Mouse (Mus musculus) cerebral cortex, adult 2 months (tissue): Measurements from ENCODE around the gene Ssbp4.

Experiments used
- WGBS: fragments of 180-500 bp; shearing (Covaris S2); methylation state at CpG from one replicate; pipeline ENCODE4 v1.1.7; 2018; 5-methylcytosine and 5-hydroxymethylcytosine counted together

The Ssbp4 gene

DNA sequence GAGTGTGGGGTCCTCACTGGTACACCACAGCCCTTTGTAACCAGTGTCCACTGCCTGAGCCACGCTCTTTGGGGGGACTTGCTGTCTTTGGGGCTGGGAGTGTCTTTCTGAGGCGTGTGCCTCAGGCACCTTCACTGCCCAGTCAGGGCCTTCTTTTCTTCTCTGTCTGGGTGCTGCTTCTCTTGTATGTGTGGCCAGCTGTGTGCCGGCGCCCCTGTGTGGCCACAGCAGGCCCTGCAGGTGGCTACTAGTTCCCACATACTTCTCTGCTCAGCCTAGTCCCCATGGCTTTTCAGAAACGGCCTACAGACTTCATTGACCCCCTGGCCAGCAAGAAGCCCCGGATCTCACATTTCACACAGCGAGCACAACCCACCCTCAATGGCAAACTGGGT lies 23.4 kb downstream of the Ssbp4 start:
- WGBS, result 37% methylated on average over 7 of the region's 7 CpGs

DNA sequence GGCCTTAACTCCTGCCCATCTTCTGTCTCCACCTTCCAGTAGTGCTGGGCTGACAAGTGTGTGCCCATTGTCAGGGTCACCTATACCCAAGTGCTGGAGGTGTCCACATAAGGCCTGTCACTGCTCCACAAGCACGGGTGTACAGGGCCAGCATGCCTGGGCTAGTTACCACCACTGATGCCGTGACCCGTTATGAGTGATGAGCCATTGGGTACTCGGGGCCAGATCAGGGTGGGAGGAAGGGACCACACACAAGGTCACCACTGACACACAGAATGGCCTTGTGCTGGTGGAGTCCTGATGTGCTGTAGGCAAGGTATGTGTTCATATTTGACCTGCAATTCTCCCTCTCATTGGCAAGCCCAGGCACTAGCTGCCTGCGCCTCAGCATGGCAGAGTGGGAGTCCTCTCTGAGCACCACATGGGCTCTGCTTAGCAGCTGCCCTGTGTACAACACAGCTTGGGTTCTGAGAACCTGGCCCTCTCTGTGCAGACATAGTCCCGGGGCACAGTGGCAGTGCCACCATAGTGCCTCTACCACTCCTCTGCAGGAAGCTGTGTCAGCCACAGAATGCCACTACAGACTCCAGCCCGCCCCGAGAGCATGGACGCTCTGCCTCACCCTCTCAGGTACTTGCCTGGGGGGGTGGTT lies 23.9 kb downstream of the Ssbp4 start:
- 85% methylated on average over 9 of the region's 9 CpGs for WGBS

DNA sequence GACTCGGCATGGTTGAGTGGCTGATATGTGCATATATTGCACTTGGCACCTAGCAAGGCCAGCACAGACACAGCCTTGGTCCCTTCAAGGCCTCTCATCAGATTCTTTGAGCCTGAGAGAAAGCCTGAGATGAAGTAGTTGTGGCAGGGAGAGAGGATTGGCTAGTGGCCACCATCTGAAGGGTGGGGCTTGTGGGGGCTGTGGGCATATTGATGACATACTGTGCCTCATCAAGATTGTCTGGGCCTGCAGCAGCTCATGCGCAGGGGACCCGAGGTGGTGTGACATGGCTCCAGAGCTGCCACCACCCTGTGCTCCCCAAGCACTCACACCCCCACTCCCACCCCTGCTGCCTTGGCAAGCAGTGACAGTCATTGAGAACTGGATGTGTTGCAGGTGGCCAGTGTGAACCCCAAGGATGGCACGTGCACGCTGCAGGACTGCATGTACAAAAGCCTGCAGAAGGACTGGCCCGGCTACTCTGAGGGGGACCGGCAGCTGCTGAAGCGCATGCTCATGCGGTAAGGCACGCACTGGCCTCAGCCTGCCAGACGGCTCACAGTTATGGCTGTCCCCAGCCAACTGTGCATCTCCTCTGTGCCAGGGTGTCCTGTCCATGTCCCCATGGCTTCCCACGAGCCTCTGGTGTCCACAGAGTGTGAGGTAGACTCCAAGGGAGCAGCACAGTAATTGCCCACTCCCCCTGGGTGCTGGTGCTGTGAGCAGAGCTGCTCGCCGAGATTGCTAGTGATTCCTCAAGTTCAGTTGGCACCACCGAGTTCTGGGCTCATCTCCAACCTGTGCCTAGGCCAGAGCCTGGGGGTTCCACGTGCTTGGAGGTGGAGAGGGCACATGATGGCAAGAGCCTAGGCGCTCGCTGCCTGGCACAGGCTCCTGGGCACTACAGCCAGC lies 24.9 kb downstream of the Ssbp4 start:
- 50% methylated on average over 18 of the region's 18 CpGs for WGBS

DNA sequence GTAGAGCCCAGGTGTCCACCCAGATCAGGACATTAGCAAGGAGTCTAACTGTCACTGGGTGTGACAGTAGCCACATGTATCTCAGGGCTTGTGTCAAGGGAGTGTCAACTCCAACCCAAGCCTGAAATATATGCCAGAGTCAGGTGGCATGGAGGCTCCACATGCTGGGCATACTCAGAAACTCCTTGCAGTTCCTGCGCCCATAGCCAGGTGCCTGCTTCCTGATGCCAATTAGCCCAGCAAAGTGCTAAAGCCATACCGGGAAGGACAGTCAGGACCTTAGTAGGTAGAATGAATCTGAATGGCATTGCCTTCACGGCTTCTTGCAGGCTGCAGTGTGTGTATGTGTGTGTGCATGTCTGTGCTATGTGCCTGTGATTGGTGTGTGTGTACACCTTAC lies 31.5 kb downstream of the Ssbp4 start:
- 93% methylated on average over 3 of the region's 3 CpGs for WGBS

DNA sequence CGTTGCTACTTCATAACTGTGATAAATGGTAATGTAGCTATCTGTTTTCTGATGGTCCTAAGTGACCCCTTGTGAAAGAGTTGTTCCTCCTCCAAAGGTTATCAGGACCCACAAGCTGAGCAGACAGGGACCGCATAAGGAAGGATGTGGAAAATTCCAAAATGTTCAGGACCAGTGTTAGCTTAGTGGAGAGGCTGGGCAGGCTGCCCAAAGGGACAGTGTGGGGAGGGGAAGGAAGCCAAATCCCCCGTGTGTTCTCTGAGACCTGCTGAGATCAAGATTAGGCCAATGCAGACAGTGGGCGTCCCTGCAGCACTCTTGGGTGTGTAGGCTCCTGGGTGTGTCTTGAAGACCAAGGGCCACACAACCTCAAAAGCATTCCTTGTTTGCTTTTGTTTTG lies 33.8 kb downstream of the Ssbp4 start:
- 47% methylated on average over 4 of the region's 4 CpGs for WGBS

DNA sequence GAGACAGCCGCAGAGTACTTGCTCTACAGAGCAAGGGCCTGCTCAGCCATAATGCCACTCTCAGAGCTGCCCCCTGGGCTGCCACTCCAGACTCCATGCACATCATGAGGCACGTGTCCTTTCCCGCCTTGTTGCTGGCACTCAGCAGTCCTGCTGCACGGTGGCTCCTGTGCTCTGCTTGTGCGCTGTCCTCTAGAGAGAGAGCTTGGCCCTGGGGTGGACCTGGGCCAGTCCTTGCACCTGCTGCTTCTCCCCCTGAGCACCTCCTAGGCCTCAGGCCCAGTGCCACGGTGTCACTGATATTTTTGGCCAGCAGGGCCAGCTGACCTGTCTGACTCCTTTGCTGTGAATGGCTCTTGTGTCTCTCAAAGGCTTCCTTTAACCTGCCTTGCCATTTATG lies 37.7 kb downstream of the Ssbp4 start:
- WGBS, result 68% methylated on average over 6 of the region's 6 CpGs

DNA sequence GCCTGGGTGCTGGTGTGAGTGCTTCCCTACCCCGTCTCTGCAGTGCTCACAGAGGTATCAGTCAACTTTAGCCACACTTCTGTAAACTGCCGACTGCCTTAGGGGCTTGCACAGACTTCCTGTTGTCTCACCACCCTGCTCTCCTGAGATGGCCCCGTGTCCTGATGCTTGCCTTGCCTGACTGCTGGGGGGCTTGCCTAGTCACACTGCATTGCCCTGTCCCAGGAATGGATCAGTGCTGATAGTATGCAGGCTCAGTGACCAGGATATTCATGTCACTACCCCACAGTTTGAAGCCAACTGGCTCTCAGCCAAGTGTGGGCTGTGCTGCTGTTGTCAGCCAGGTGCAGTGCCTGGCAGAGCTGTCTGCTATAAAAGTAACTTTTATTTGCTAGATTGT lies 43.1 kb downstream of the Ssbp4 start:
- WGBS, result 62% methylated on average over 3 of the region's 3 CpGs

DNA sequence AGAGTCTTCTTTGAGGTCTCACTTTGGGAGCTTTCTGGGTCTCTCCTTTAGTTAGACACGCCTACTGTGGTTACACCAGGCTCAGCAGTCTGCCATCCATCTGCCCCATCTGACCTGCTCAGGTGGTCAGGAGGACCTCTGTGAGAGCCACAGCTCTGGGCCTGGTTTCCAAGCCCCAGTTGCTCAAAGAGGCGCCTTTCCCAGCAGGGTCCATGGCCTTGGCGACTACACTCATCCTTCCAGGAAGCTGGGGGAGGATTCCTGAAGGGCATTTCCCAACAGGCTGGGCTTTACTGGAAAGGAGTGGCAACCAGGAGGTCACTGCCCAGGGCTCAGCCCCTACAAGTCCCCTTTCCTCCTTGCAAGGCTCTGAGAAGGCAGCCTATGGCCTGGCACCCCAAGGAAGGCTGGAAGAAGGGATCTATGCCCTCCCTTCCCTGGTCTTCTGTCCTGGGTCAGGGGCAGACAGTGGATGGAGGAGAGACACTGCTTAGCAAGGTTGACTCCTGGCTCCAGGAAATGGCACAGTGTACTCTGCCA lies 43.9 kb downstream of the Ssbp4 start:
- WGBS, result 72% methylated on average over 3 of the region's 3 CpGs

DNA sequence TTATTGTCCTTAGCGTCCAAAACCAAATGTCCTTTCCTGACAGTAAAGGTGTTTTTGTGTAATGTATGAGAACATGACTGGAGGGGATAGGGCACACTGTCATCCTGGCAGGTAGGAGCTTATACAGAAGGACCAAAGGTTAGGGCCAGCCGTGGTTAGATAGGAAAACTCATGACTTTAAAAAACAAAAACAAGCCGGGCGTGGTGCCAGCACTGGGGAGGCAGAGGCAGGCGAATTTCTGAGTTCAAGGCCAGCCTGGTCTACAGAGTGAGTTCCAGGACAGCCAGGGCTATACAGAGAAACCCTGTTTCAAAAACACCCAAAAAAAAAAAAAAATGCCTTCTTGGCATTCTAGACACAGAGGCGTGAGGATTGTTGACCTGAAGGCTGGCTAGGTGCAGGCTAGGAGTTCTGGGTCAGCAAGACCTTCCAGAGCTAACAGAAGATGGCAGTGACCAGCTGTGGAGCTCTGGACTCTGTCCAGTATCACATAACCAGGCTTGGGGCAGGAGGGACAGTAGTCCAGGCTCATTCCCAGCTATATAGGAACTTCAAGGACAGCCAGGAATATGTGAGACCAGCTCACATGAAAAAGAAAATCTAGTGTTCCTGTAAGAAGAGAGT lies 44.8 kb downstream of the Ssbp4 start:
- 86% methylated on average over 6 of the region's 6 CpGs for WGBS

DNA sequence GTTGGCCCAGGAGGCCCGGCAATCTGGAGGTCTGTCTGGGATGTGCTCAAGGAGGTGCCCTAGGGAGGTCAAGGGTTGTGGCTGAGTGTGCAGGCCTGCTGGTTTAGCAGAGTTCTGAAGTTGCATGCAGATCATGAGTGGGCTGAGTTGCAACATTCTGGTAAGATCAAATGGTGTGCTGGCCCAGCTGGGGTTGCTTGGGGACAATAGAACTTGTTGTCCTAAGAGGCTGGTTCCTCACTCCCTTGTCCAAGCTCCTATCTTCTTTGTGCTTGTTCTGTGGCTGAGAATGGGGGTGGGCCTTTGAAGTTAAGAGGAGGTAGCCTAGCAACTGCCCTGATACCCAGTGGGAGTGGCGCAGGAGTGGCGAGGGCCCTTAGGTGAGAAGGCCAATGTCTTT lies 45.9 kb downstream of the Ssbp4 start:
- 83% methylated on average over 3 of the region's 3 CpGs for WGBS

DNA sequence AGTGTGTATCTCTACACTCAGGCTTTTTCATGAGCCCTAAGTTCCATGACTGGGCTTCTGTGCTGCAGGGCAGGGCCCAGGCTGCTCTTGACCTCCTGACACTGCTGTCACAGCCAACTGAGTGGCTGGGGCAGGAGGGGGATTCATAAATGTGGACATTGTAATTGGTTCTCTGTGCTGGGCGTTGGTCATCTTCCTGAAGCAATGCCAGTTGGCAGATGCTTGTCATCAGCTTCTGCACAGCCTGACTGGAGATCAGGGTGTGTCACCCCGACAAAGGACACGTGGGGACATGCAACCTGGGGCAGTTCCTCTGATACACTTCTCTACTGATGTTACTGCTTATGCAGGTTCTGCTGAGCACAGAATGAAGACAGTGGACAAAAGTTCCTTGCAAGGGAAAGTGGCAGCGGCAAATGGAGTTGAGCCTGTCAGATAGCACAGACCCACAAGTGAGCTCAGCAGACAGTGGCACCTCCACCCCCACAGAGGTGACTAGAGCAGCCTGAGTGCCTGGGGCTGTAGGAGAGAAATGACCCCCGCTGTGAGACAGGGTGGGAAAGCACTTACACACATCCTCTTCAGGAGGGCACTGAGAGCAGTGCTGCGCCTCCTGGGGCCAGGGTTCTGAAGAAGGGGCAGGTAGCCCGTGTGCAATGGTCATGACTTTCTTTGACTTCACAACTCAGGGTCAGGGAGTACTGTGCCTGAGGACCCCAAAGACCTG lies 46.7 kb downstream of the Ssbp4 start:
- WGBS, result 72% methylated on average over 7 of the region's 7 CpGs

DNA sequence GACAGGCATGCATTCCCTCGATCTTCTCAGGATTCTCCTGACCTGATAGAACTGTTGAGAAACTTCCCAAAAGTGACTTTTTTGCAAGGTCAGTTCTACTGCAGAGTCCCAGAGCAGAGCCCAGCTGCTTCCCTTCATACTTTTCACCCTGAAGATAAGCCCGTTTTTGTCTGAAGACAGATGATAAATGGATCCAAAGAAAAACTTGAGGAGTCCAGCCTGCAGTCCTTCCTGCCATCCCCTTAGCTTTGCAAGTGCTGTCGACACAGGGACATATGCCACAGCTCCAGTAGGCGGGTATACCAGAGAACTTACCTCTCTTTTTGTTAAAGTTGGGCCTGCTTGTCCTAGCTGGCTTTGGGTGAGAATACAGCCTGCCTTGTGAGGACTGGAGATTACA lies 47.3 kb downstream of the Ssbp4 start:
- 48% methylated on average over 4 of the region's 4 CpGs for WGBS

DNA sequence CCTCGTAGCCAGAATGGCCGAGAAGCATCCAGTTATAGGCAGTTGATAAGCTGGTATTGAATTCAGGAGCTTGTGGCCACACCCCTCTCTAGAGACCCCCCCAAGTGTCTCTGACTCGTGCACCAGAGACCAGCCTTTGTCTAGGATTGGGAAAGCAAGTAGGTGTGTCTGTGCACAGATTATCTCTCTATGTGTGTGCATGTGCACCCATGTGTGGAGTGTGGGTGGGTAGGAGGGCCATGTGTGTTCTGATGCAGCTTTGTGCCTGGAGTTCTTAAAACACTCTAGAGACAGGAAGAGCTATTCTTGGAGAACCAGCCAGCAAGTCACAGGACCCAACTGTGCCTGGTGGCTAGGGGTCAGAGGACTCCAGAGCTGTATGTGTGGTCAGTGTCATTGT lies 48.1 kb downstream of the Ssbp4 start:
- WGBS, result 54% methylated on average over 3 of the region's 3 CpGs

DNA sequence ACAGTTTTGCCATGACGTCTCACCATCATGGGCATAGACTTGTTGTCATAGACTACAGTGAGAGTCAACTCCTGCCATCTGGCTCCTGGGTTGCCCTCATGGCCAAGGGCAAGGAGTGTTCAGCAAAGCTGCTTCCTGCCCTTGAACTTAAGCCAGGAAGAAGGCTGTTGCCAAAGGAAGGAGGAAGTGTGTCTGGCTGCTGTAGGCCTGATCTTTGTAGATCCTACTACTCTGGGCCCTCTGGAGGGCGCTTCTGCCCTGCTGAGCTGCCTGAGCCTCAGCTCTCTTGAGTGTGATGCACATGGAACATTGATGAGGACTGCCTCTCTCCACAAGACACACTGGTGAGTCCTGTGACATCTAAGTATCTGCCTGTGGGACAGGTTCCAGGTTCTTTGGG lies 48.6 kb downstream of the Ssbp4 start:
- 56% methylated on average over 2 of the region's 2 CpGs for WGBS

DNA sequence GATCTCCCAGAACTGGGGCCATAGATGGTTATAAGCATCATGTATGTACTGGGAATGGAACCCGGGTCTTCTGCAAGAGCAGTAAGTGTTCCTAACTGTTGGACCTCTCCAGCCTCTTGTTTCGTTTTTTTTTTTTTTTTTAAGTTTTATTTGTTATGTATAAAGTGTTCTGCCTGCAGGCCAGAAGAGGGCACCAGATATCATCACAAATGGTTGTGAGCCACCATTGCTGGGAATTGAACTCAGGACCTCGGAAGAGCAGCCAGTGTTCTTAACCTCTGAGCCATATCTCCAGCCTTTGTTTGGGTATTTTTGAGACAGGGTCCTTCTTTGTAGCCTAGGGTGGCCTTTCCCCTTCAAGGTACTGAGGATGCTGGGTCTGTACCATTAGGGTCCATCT lies 49.7 kb downstream of the Ssbp4 start:
- 66% methylated on average over 3 of the region's 3 CpGs for WGBS

DNA sequence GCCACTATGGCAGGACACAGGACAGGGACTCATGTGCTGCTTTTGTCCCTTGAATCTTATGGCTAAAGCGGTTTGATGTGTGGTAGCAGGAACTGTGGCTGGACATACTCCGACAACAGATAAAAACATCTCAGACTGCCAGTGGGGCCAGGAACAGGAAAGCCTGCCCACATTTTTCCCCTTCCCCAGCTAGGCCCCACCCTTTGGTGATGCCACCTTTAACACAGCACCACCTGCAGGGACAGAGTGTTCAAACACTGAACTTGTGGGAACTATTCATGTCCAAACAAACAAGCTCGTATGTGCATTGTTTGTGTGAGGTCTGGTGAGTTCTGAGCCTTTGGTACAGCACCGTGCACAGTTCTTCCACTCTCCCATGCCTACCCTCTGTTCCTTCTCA lies 50.3 kb downstream of the Ssbp4 start:
- 53% methylated on average over 4 of the region's 4 CpGs for WGBS

DNA sequence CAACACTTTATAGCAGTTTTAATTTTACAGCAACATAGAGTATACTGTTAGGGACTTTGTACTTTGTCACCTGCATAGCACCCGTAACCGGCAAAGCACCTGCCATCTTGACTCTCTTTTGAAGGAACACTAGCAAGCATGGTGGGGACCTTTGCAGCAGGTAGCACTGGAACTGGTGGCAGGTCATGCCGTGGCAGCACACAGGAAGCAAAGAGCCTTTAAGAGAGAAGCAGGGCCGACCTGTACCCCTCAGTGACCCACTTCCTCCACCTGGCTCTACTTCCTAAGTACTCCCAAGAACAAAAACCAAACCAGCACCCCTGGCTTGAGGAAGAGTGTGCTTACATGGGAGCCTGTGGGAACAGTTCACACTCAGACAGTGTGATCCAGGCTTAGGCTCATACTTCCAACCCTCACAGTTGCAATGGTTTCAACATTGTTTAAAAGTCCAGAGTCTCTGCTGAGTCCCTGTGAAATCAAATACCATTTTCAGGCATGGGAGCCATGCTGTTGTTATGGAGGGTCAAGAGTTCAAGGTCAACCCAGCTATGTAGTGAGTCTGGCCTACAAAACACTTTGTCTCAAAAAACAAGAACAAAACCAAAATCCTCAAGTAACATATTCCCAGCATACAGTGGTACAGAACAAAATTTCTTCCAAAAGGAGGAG lies 53.5 kb downstream of the Ssbp4 start:
- WGBS, result 94% methylated on average over 4 of the region's 4 CpGs

DNA sequence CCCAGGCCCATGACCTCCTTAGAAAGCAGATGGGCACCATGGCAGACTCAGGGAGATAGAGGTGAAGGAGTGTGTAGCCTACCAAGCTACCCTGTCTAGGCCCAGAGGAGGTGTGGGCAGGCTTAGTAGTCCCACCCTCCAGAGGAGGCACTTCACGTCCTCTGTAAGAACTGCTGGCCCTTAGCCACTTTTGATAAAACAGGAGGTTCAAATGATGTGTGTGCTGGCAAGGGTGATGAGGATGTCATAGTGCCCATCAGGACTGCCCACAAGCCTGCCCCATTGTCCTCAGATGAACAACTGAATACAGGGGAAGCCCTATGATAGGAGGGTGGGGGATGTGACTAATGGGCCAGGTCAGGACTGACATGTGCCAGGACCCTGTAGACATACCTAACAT lies 55.8 kb downstream of the Ssbp4 start:
- 17% methylated on average over 1 of the region's 1 CpGs for WGBS

DNA sequence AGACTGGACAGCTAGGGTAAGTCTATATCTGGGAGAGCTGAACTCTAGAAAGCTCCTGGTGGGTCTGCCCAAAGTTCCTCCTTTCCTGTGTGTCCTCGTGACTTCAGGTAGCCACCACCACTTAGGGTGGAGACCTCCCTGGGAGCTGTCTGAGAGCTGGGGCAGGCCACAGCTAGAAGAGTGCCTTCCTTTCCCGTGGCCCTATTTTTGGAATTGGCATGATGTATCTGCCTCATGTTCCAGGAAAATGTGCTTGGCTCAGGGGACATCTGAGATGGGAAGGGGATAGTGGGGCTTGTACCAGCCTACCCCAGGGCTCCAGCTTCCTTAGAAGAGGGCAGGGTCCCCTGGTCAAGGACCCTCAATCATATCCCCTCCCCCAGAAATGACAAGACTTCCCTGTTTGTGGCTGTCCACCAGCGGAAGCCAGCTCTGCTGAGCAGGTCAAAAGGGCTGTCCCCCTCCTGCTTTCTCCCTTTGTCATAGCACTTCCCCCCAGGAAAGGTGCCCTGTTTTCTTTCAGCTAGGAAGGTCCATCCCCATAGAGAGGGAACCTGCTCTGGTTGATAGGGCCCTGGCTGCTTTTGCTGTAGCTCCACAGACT lies 57.0 kb downstream of the Ssbp4 start:
- 38% methylated on average over 3 of the region's 3 CpGs for whole genome bisulfite sequencing

DNA sequence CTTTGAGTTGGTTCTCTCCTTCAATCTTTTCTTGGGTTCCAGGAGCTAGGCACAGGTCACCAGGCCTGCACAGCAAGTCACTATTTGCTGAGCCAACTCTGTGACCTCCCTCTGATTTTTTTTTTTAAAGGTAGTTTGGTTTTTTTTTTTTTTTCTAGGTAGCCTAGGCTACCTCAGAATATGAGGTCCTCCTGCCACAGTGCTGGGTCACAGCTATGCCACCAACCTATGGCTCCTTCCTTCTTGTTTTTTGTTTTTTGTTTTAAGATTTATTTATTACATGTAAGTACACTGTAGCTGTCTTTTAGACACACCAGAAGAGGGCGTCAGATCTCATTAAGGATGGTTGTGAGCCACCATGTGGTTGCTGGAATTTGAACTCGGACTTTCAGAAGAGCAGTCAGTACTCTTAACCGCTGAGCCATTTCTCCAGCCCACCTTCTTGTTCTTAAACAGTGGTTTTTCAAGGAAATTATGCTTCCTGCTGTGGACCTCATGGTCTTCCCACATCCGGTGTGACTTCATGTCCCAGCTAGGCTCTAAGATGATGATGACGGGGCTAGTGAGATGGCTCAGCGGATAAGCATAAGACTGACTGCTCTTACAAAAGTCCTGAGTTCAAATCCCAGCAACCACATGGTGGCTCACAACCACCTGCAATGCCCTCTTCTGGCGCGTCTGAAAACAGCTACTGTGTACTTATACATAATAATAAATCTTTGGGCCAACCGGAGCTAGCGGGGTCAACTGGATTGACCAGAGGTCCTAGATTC lies 59.1 kb downstream of the Ssbp4 start:
- WGBS, result 92% methylated on average over 10 of the region's 10 CpGs
